Mouse (Mus musculus) small intestine, adult 10 weeks (tissue): Measurements from ENCODE around the gene H2-M10.5. TPM values are rescaled to one million over a fixed set of nuclear protein-coding genes. Genes with fewer than 3 reads are reported as not detected.

Experiments
- polyA plus RNA-seq: library from polyadenylated mRNA; stranded (reverse); fragments of 350-450 nt; fragmentation: Illumina TruSeq; extraction: RNeasy Lipid Tissue Mini Kit (QIAGEN cat#74804); gene quantifications from one replicate; pipeline ENCODE4 v1.2.3, GENCODE M21; 2014; ENCODE audit warnings: low replicate concordance

Gene H2-M10.5
- not detected for polyA plus RNA-seq

GRCm38 (mm10) chr17:36772610-36773009 lies at the start of gene H2-M10.5:
H2-M10.5 (plus strand) TSS chr17:36772910.

GRCm38 (mm10) chr17:36811871-36812270 lies 39.2 kb downstream of the H2-M10.5 start, which contains the start of gene H2-M10.6:
H2-M10.6 (plus strand) TSS chr17:36812171.

Other genes with a start within 250 kb of the H2-M10.5 start
- not detected for gene H2-M11, start 225.8 kb upstream of the H2-M10.5 start, polyA plus RNA-seq
- gene H2-M9, start 130.2 kb upstream of the H2-M10.5 start, polyA plus RNA-seq = 2.3 TPM
- gene H2-M1, start 100.7 kb upstream of the H2-M10.5 start, polyA plus RNA-seq = not detected
- not detected for gene H2-M10.6, start 39.3 kb downstream of the H2-M10.5 start, polyA plus RNA-seq
- gene Trim26, start 64.2 kb downstream of the H2-M10.5 start, polyA plus RNA-seq = 29.4 TPM
- gene Trim15, start 94.3 kb downstream of the H2-M10.5 start, polyA plus RNA-seq = 9.4 TPM
- not detected for gene Trim10, start 96.7 kb downstream of the H2-M10.5 start, polyA plus RNA-seq
- 86.2 TPM for gene Trim40, start 117.2 kb downstream of the H2-M10.5 start, polyA plus RNA-seq
- 166 TPM for gene Trim31, start 125.2 kb downstream of the H2-M10.5 start, polyA plus RNA-seq
- 1.1 TPM for gene Rnf39, start 170.0 kb downstream of the H2-M10.5 start, polyA plus RNA-seq
- 5.3 TPM for gene Ppp1r11, start 178.8 kb downstream of the H2-M10.5 start, polyA plus RNA-seq
- gene Znrd1, start 185.6 kb downstream of the H2-M10.5 start, polyA plus RNA-seq = 18.8 TPM
- gene Znrd1as, start 185.7 kb downstream of the H2-M10.5 start, polyA plus RNA-seq = 17.6 TPM
- gene 2410137M14Rik, start 208.3 kb downstream of the H2-M10.5 start, polyA plus RNA-seq = not detected
- gene H2-M5, start 216.6 kb downstream of the H2-M10.5 start, polyA plus RNA-seq = not detected
- gene Zfp57, start 228.3 kb downstream of the H2-M10.5 start, polyA plus RNA-seq = 3.6 TPM